Mouse (Mus musculus) adipocyte (in vitro differentiated cells): ENCODE data around the gene Cmbl.
"Not testable (repeated sequence)": the region's sequence is repeated elsewhere in the genome, so short reads cannot be mapped to it uniquely, and the experiment has no call there.

ENCODE experiments used
- DNase-seq: peaks from one replicate; pipeline ENCODE4 v3.0.0-alpha.2; 2016; ENCODE audit warnings: low spot score

Cmbl gene

DNA sequence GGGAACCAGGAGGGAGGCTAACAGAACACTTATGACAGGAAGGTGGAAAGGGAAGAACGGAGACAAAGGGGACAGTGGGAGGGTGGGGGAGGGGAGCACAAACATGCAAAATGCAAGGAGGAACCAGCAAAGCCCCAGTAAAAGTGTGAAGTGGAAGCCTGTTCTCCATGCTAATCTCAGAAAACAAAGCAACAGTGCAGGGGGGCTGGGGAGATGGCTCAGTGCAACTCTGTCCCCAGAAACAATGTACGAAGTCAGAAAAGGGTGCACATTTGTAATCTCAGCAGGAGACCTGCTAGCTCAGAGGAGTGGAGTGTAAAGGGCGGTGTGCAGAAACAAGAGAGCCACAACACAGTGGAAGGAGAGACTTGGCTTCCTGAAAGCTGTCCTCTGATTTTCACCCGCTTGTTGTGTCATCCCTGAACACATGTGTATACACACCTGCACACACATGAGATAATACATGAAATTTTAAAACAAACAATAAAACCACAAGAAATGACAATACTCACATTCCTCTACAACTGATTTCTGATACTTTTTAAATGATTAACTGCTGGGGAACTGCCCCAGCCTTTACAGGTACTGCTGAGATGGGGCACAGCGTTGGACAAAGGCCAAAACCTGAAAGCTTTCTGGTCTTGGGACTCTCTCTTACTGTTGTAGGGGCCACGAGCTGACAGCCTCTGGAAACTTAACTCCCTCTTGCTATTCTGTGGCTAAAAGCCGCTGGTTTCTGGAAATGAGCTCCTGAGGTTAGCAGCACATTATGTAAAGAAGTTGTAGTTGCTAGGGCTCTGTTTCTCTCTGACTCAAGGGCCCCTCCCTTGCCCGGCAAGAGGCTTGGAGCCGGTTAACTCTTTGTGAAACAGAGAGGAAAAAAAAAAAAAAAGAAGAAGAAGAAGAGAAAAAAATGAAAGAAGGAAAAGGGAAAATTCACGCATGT lies 22.9 kb upstream of the Cmbl start:
- peak; percentile 64 for DNase-seq

DNA sequence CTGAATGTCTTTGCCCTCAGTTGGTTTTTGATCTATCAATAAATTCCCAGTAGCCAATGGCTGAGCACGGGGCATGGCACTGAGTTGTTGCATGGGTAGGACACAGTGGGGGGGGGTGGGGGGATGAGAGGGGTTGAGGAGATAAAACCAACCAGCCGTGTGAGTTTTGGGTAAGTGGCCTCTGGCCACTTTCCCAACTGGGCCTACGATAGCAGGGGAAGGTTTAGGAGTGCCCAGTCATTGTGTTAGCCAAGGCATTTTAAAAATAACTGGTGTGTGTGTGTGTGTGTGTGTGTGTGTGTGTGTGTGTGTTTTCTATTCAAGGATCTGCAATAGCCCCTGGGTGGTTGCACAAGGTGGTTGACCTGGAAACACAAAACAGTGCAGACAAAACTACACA lies 21.9 kb upstream of the Cmbl start:
- peak; percentile 81 for DNase-seq

DNA sequence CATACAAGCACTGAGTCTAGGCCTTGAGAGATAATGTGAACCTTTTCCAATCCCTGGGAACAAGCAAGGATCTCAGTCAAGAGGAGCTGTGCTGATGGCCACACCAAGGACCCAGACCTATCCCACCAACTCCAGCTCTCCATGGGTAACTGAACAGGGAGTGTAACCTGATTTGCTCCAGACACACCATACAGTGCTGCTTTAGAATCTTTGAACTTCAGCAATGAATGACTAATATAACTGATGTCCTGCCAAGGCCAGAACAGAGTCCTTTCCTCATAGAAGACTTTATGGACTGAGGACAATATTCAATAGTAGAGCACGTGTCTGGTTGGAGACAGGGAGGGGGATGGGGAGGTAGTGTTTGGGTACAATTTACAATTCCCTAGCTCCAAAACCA lies 20.1 kb upstream of the Cmbl start:
- DNase-seq, result no peak

DNA sequence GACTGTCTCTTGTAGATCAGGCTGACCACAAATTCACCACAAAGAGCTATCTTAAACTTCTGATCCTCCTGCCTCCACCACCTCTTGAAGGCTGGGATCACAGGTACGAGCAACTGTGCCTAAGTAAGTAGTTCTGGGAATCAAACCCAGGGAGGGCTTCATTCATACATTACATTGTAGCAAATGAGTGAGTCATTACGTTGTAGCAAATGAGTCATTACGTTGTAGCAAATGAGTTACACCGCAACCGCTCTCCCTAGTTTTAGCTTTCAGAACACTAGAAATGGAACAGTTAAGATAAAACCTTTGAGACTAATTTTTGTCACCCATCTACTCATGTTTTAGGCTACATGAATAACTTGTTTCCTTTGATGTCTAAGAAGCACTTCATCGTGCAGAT lies 18.9 kb upstream of the Cmbl start:
- DNase-seq, result no peak

DNA sequence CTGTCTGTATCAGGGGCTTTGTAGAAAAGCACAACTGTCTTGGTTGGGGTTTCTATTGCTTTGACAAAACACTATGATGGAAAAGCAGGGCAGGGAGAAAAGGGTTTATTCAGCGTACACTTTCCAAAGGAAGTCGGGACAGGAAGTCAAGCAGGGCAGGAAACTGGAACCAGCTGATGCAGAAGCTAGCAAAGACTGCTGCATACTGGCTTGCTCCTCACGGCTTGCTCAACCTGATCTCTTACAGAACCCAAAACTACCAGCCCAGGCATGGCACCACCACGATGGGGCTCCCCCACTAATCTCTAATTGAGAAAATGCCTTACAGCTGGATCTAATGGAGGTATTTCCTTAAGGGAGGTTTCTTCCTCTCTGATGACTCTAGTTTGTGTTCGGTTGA lies 17.8 kb upstream of the Cmbl start:
- no peak for DNase-seq

DNA sequence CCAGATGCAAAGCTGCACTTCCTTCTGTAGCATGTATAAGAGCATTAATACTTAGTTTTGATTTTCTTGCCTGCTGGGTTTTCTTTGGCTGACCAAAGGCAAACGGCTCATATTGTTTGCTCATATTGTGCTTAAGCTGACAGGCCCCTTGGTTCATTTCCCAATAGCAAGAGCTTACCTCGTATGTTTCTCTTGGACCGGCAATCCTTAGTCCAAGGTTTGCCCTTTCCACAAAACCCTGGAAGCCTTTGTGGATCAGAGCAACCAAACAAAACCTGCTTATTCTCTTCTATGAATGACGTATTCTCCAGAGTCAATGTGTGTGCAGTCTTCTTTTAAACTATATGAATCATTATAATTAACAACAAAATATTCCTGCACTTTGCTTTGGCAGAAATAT lies 14.8 kb upstream of the Cmbl start:
- DNase-seq, result peak; percentile 40

DNA sequence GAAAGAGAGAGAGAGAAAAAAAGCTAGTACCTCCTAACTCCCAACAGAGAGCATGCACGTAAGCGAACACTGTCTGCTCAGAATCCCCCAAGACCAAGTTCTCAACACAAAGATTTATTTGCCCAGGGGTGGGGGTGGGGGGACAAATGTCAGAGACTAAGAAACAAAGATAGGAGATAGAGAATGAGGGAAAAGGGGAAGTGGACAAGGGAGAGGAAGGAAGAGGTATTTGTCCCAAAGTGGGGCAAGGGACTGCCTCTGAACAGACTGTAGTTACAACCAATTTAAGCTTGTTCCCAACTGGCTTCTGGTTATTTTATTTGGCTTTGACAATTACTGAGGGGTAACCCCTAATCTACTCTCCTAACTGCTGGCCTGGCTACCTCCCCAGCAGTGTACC lies 10.3 kb upstream of the Cmbl start:
- DNase-seq, result no peak

DNA sequence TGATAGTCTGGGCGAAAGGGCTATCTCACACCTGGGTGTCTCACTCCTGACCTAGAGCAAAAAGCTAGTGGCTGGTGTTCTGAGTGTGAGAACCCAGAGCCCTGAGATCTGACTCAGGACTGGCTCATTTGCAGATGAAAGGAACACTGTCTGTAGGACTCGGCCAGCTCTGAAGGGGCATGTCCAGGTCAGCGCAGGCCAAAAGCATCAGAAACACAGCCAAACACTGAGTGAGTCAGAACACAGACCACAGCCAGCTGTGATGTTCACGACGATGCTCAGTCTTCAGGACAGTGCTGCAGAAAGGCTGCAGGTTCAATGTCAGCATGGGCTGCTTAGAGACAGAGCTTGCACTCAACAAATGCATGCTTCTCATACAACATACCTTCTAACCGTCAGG lies 3.8 kb upstream of the Cmbl start:
- no peak for DNase-seq

DNA sequence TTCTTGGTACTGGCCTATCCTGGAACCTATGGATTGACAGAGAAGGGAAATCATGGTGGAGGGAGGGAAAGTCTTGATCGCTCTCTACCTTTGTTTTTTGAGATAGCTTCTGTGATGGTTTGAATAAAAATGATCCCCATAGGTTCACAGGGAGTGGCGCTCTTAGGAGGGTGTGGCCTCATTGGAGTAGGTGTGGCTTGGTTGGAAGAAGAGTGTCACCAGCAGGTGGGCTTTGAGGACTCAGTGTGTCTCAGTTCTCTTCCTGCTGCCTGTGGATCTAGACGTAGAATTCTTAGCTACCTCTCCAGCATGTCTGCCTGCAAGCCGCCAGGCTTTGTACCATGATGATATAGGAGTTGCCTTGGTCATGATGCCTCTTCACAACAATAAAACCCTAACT lies 3.2 kb upstream of the Cmbl start:
- DNase-seq, result no peak

DNA sequence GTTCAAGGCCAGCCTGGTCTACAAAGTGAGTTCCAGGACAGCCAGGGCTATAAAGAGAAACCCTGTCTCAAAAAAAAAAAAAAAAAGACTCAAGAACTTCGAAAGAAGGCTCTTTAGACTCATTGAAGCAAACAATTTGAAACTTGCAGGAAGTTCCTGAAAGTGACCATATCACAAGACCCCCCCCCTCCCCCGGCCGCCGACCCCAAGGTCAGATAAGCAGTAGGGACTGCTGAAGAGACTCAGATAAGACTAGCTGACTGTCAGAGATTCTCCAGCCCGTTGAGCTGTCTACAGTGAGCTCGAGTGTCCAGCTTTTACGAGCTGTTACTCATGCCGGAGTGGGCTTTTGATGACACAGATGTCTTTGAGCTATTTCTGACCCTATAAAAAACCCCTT lies 2.3 kb upstream of the Cmbl start:
- no peak for DNase-seq

DNA sequence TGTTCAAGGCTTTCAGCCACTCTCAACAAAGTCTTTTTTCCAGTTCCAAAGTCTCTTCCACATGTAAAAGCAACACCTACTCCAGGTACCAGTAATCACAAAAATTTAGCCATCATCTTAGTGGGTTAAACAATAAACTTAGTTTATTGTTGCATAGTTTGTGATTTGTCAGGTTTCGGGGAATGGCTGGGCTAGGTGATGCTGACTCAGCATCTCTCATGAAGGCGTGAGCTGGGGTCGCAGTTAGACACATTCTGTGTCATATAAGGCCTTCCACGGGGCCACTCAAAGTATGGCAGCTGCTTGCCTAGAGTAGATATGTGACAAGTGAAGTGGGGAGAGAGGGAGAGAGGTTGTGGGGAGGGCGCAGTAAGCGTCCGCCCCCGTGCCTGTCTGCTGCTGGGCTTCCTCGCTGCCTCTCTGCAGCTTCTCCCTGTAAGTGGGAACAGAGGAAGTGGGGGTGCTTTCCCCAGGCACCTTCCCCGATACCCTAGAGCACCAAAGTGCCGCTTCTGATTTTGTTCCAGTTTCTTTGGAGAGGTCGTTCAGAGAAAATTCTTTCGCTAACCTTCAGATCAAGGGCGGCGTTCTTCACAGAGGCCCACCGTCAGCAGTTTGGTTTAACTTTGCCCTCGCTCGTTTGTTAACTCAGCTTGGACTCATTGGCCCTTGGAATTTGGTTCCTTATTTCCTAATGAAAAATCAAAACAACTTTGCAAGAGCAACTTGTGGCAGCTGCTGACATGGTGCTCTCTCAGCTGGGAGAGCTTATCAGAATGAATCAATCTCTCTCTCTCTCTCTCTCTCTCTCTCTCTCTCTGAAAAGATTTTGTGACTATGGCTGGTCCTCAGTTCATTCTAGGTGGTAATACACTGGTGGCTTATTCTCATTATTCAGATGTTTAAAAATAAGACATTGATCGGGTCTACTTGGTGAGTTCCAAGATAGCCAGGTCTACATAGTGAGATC lies 1.3 kb upstream of the Cmbl start:
- DNase-seq, result no peak

DNA sequence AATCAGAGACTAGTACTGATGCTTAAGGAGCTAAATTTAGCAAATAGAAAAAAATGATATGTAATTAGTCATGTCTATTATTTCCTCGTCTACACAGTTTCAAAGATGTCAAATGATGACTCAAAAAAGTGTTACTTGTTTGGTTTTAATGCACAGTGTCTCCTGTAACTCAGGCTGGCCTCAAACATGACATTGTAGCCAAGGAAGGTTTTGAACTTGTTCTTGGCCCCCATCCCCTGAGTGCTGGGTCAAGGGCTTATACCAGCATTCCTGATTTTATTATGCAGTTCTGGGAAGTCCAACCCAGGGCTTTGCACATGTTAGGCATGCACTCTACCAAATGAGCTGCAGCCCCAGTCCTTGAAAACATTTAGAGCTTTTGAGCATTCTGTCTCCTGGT lies 597 bp downstream of the Cmbl start:
- DNase-seq, result no peak

DNA sequence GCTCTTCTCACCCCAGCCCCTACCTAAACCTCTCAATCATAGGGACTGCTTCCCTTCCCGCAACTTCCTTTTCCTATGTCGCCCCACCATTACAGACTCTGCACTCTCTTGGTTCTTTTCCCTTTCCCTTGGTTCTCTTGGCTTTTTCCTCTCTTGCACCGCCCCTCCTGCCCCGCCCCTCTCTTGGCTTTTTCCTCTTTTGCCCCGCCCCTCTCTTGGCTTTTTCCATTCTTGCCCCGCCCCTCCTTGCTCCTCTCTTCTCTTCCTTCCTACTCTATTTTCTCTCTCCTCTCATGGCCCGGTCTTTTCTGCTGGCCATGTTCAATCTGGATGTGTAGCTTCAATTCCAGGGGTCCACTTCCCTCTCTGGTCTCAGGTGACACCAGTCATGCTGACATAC lies 2.2 kb downstream of the Cmbl start:
- no peak for DNase-seq

DNA sequence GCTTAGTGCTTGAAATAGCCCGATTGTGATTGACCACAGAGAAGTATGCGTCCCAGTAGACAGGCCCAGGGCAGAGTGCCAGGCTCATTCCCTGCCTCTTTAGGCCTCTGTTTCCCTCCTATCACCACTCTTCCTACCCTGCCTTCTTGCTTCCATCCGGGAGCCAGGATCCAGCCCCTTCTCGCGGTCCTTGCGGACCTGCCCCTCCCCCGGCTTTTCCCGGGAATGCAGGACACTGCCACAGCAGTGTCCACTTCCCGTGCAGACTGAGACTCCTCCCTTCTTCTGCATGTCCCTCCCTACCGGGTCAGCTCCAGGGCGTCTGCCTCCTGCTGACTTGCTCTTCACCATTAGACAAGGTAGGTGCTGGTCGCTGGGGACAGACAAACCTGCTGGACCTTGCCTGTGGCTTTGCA lies 3.4 kb downstream of the Cmbl start:
- peak; percentile 66 for DNase-seq

DNA sequence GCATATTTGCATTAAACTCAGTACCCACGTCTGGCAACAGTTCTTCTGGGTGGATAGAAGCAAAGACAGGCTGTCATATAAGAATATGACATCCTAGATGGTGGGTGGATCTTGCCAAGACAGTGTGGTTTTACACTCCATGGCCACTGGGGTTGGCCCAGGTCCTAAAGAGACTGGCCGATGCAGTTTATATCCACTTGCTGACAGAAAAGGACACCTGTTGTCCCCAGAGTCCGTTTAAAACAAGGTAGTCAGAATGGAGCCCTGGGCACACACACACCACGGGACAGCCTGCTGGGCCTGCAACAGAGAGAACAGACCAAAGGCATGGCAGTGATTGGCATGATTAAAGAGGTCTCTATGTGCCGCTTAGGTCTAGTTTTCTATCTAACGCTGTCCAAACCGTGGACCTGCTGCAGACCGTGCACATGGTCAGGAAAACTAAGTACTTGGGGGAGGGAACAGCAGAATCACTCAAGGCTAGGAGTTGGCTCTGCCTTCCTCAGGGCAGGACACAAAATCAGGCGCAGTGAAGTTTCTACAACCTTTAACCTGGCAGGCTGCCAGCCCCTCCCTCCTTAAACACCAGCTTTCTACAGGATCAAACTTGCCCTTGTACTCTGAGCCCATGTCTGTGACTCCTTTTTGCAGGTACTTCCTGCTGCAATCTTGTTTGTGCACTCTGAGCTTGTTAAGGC lies 4.3 kb downstream of the Cmbl start:
- DNase-seq, result peak; percentile 87

DNA sequence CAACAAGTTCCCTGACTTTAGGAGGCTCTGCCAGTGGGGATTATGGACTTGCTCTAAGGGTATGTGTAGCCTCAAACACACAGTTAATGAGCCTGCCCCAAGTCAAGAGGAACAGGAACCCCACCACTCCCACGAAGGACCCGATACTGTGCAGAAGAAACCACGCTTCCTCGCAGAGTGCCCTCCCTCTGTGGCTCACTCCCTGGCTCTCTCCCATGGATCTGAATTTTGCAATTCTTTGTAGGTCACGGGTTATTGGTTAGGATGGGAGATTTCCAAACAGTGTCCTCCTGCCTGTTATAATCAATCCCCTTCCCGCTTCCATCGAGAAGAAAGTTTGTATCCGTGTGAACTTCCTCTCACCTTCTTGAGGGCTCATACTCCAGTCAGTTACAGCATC lies 5.8 kb downstream of the Cmbl start:
- peak; percentile 83 for DNase-seq

DNA sequence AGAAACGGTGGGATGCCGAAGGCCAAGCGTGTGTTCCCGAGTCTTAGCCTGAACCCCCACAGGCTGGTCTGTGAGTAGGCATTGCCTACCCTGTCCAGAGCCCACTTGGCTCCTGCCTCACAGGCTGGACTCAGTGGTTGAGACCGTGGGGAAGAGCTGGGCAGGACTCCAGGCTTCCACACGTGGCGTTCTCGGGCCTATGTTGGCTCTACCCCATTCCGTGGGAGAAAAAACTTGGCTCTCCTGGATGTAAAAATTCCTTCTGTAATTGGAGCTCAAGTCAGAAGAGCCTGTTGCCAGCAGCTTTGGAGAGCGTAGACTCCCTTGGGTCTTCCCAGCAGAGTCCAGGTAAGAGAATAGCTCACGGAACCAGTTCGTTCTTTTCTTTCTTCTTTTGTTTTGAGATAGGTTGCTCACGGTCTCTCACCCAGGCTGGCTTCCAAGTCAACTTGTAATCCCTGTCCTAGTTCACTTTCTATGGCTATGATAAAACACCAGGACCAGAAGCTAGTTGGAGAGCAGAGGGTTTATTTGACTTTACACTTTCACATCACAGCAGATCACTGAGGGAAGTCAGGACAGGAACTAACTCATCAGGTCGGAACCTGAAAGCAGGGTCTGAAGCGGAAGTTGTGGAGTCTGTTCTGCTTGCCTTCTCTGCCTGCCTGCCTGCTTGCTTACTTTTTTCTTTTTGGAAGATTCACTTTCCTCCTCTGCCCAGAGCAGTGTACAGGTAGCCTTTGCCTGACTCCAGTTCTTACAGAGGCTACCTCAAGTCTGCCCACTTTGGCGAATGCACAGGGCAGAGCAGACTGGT lies 6.9 kb downstream of the Cmbl start:
- peak; percentile 93 for DNase-seq

DNA sequence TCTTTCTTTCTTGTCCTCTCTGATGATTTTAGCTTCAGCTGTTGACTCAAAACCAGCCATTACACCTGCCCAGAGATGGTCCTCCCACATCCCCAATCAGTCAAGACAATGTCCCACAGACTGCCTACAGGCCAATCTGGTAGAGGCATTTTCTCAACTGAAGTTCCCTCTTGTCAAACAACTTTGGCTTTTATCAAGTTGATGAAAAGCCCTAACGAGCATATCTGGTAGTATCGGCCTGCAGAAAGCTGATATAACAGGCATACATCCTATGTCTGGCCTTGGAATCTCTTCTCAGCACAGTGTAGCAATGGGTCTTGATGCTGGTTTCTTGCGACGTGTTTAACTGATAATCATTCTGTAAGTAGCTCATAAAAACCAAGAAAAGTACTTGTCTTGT lies 8.1 kb downstream of the Cmbl start:
- no peak for DNase-seq

DNA sequence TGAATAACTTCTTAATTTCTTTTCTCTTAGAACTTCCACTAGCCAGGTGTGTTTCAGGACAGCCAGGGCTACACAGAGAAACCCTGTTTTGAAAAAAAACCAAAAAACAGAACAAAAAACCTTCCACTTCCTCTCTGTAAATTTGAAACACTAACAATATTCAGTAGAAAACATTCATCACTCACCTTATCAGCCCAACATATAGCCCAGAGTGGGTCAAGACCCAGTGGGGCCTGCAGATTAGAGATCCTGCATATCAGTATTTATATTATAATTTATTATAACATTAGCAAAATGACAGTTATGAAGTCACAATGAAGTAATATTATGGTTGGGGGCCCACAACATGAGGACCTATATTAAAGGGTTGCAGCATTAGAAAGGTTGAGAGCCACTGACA lies 8.5 kb downstream of the Cmbl start:
- DNase-seq, result no peak

DNA sequence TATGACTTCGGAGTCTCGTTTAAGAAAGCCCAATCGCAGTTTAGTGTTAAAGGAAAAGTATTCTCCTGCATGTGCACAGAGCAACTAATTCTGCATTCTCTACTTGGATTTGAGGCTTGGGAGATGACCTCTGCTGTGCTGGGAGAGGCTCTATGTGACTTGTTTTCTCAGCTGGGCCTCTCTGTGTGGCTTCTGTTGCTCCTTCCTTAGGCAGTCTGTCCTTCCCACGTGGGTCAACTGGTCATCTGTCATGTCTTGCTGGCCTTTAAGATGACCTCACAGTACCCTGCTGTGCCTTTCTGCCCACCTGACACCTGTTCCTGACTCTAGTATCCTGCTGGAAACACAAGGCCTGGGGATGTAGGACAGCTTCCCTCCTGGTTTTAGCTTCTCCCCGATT lies 10.9 kb downstream of the Cmbl start:
- DNase-seq, result no peak

DNA sequence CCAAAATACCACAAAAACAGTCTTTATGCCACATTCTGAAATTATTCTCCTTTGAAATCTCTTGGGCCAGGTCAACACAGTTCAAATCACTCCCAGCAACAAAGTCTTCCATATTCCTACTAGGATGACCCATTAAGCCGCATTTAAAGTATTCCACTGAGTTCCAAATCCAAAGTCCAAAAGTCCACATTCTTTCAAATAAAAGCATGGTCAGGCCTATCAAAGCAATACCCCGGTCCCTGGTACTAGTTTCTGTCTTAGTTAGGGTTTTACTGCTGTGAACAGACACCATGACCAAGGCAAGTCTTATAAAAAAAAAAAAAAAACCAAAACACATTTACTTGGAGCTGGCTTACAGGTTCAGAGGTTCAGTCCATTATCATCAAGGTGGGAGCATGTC lies 15.9 kb downstream of the Cmbl start:
- not testable (repeated sequence) for DNase-seq
